Mouse (Mus musculus) MEL (cell line): Measurements from ENCODE around the gene Vasn. TPM values are rescaled to one million over a fixed set of nuclear protein-coding genes. Genes with fewer than 3 reads are reported as not detected.

Source experiments
- DNase-seq: peaks from one replicate; pipeline ENCODE4 v3.0.0; 2011; ENCODE audit warnings: low read depth, low spot score
- H3K27ac ChIP-seq: 2 replicates; pipeline ENCODE4 v1.5.1; 2012; ENCODE audit warnings: low read depth, mild to moderate bottlenecking, control low read depth, low read length, moderate library complexity; ENCODE audit not compliant: control insufficient read depth
- H3K27me3 ChIP-seq, 2 experiments: fragments of 150-350 bp in 1 of 2; sonication (generic) in 1 of 2; 2 replicates each; pipeline ENCODE4 v1.6.1; 2012; ENCODE audit warnings: low read length in 2 of 2, mild to moderate bottlenecking in 2 of 2, improper control_type of control experiment in 1 of 2, moderate library complexity in 1 of 2; ENCODE audit not compliant: insufficient read depth in 2 of 2, control insufficient read depth in 1 of 2
- H3K36me3 ChIP-seq, 2 experiments: 2 replicates each; pipeline ENCODE4 v1.6.1; 2012 to 2014; ENCODE audit warnings: low read length in 2 of 2, improper control_type of control experiment in 1 of 2, inconsistent platforms in 1 of 2, mild to moderate bottlenecking in 1 of 2; ENCODE audit not compliant: insufficient read depth in 2 of 2, control insufficient read depth in 1 of 2
- H3K4me1 ChIP-seq, 2 experiments: fragments of 150-350 bp in 1 of 2; sonication (generic) in 1 of 2; 2 replicates each; pipeline ENCODE4 v1.6.1; 2012; ENCODE audit warnings: low read length in 2 of 2, improper control_type of control experiment in 1 of 2, mild to moderate bottlenecking in 1 of 2; ENCODE audit not compliant: insufficient read depth in 2 of 2, control insufficient read depth in 1 of 2
- H3K4me3 ChIP-seq, 2 experiments: fragments of 150-350 bp in 1 of 2; sonication (generic) in 1 of 2; 2 replicates each; pipeline ENCODE4 v1.5.1; 2012; ENCODE audit warnings: low read depth in 2 of 2, low read length in 2 of 2, mild to moderate bottlenecking in 2 of 2, moderate library complexity in 2 of 2, control low read depth in 1 of 2, improper control_type of control experiment in 1 of 2; ENCODE audit not compliant: control insufficient read depth in 1 of 2, insufficient read depth in 1 of 2
- H3K79me2 ChIP-seq: 2 replicates; pipeline ENCODE4 v1.6.1; 2012; ENCODE audit warnings: mild to moderate bottlenecking, low read length, moderate library complexity; ENCODE audit not compliant: control insufficient read depth, poor library complexity, insufficient read depth
- H3K9ac ChIP-seq: 2 replicates; pipeline ENCODE4 v1.6.1; 2012; ENCODE audit warnings: low read depth, mild to moderate bottlenecking, control low read depth, low read length, moderate library complexity; ENCODE audit not compliant: control insufficient read depth, poor library complexity, severe bottlenecking
- H3K9me3 ChIP-seq: fragments of 150-350 bp; sonication (generic); replicated peaks from 2 replicates; pipeline ENCODE4 v1.6.1; 2012; ENCODE audit warnings: mild to moderate bottlenecking, low read length, improper control_type of control experiment, moderate library complexity; ENCODE audit not compliant: insufficient read depth
- CHD2 ChIP-seq: IDR thresholded peaks from 2 replicates; pipeline ENCODE4 v1.6.1; 2011; ENCODE audit warnings: low read length, improper control_type of control experiment
- CTCF ChIP-seq, 3 experiments: IDR thresholded peaks in 2 of 3; conservative IDR thresholded peaks in 1 of 3; 2 replicates each; pipeline ENCODE4 v1.5.1; 2011 to 2012; ENCODE audit warnings: low read length in 3 of 3, low read depth in 2 of 3, mild to moderate bottlenecking in 2 of 3, improper control_type of control experiment in 1 of 3, inconsistent platforms in 1 of 3, mixed read lengths in 1 of 3, moderate library complexity in 1 of 3; ENCODE audit not compliant: control insufficient read depth in 1 of 3, insufficient read depth in 1 of 3, poor library complexity in 1 of 3, severe bottlenecking in 1 of 3
- ELF1 ChIP-seq: IDR thresholded peaks from 2 replicates; pipeline ENCODE4 v1.6.1; 2014; ENCODE audit warnings: low read depth, mild to moderate bottlenecking, inconsistent platforms, low read length, improper control_type of control experiment, moderate library complexity
- EP300 ChIP-seq, 2 experiments: IDR thresholded peaks; 2 replicates each; pipeline ENCODE4 v1.6.1; 2011; ENCODE audit warnings: improper control_type of control experiment in 2 of 2, low read length in 2 of 2, low read depth in 1 of 2, mild to moderate bottlenecking in 1 of 2
- ETS1 ChIP-seq: IDR thresholded peaks from 2 replicates; pipeline ENCODE4 v1.6.1; 2012; ENCODE audit warnings: low read depth, mild to moderate bottlenecking, inconsistent platforms, low read length, improper control_type of control experiment, moderate library complexity
- KAT2A ChIP-seq: conservative IDR thresholded peaks from 2 replicates; pipeline ENCODE4 v1.6.1; 2012; ENCODE audit warnings: low read depth, low read length, improper control_type of control experiment, inconsistent platforms
- MXI1 ChIP-seq: IDR thresholded peaks from 2 replicates; pipeline ENCODE4 v1.6.1; 2011; ENCODE audit warnings: mild to moderate bottlenecking, low read depth, low read length, improper control_type of control experiment
- MYC ChIP-seq: IDR thresholded peaks from 2 replicates; pipeline ENCODE4 v1.6.1; 2011; ENCODE audit warnings: low read depth, mild to moderate bottlenecking, low read length, improper control_type of control experiment, moderate library complexity
- NRF1 ChIP-seq: IDR thresholded peaks from 2 replicates; pipeline ENCODE4 v1.6.1; 2014; ENCODE audit warnings: low read depth, mild to moderate bottlenecking, inconsistent platforms, low read length, improper control_type of control experiment, moderate library complexity; ENCODE audit not compliant: poor library complexity, insufficient read depth, severe bottlenecking
- POLR2A ChIP-seq, 2 experiments: IDR thresholded peaks; 2 replicates each; pipeline ENCODE4 v1.6.1; 2011 to 2012; ENCODE audit warnings: low read length in 2 of 2, mild to moderate bottlenecking in 2 of 2, control low read depth in 1 of 2, improper control_type of control experiment in 1 of 2, low read depth in 1 of 2, moderate library complexity in 1 of 2; ENCODE audit not compliant: control insufficient read depth in 1 of 2, insufficient read depth in 1 of 2, poor library complexity in 1 of 2
- POLR2AphosphoS2 ChIP-seq: IDR thresholded peaks from 2 replicates; pipeline ENCODE4 v1.6.1; 2011; ENCODE audit warnings: low read length, improper control_type of control experiment
- POLR2AphosphoS5 ChIP-seq: IDR thresholded peaks from 2 replicates; pipeline ENCODE4 v1.6.1; 2012; ENCODE audit warnings: low read depth, borderline replicate concordance, mild to moderate bottlenecking, inconsistent platforms, low read length, moderate library complexity, mixed read lengths
- RAD21 ChIP-seq: IDR thresholded peaks from 2 replicates; pipeline ENCODE4 v1.6.1; 2011; ENCODE audit warnings: mild to moderate bottlenecking, low read depth, low read length, improper control_type of control experiment
- TAL1 ChIP-seq: IDR thresholded peaks from 2 replicates; pipeline ENCODE4 v1.6.1; 2012; ENCODE audit warnings: mild to moderate bottlenecking, inconsistent platforms, low read length, moderate library complexity, mixed read lengths
- UBTF ChIP-seq: IDR thresholded peaks from 2 replicates; pipeline ENCODE4 v1.6.1; 2012; ENCODE audit warnings: low read depth, mild to moderate bottlenecking, inconsistent platforms, low read length, improper control_type of control experiment, moderate library complexity, borderline replicate concordance; ENCODE audit not compliant: insufficient read depth
- USF1 ChIP-seq: IDR thresholded peaks from 2 replicates; pipeline ENCODE4 v1.6.1; 2014; ENCODE audit warnings: low read depth, mild to moderate bottlenecking, inconsistent platforms, low read length, improper control_type of control experiment, moderate library complexity
- ZKSCAN1 ChIP-seq: IDR thresholded peaks from 2 replicates; pipeline ENCODE4 v1.6.1; 2012; ENCODE audit warnings: low read depth, mild to moderate bottlenecking, inconsistent platforms, low read length, improper control_type of control experiment, moderate library complexity
- ZMIZ1 ChIP-seq: IDR thresholded peaks from 2 replicates; pipeline ENCODE4 v1.6.1; 2012; ENCODE audit warnings: low read depth, mild to moderate bottlenecking, inconsistent platforms, low read length, improper control_type of control experiment, moderate library complexity
- ZNF384 ChIP-seq: IDR thresholded peaks from 2 replicates; pipeline ENCODE4 v1.6.1; 2012; ENCODE audit warnings: low read depth, mild to moderate bottlenecking, inconsistent platforms, low read length, improper control_type of control experiment
- polyA plus RNA-seq, 2 experiments: library from polyadenylated mRNA; stranded (reverse) in 1 of 2; unstranded in 1 of 2; fragments of >175 nt in 1 of 2; fragments of >200 nt in 1 of 2; gene quantifications; 2 replicates each; pipeline versions ENCODE4 v1.2.1 to v1.2.4; 2012; ENCODE audit warnings: low replicate concordance in 2 of 2, low read depth in 1 of 2; ENCODE audit not compliant: insufficient read length in 2 of 2, insufficient read depth in 1 of 2, missing spikeins in 1 of 2
- total RNA-seq: library from RNA; depleted of rRNA; stranded (reverse); fragments of 300-350 nt; gene quantifications from 2 replicates; pipeline ENCODE4 v1.2.3, GENCODE M21; 2012

Vasn gene
- total and polyA plus RNA-seq, 3 experiments: 0.19 to 3.1 TPM; not detected in 1

DNA sequence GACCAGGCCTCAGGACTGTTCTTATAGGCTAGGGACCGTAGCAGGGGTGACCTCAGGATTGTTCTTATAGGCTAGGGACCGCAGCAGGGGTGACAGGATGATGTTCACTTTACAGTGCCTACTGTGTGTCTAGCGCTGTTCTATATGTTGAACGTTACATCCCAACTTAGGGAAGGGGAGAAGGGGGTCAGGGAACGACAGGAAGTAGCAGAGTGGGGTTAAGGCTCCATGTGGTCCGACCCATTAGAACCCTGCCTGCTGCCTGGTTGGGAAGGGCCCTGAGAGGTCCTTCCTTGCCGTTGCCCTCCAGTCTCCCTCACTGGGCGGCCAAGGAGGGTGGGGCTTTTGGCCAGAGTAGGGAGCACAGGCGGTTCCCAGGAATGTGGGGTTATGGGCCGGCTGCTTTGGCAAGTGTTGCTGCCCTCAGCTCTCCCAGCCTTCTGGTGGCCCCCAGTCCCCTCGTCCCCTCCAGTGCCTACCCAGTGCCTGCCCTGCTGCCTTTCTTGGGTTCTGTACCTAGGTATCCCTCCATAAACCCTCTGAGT, 35.4 kb upstream of the Vasn start:
- no peaks in the 10 kb centered on the region for H3K79me2 ChIP-seq
- H3K36me3 ChIP-seq: no peaks in the 10 kb centered on the region
- H3K27me3 ChIP-seq: no peaks in the 10 kb centered on the region
- H3K9ac ChIP-seq: no peak overlapping the region
- H3K4me1 ChIP-seq: no peaks in the 10 kb centered on the region; a peak in 1 of 4 replicates
- no peak for DNase-seq
- H3K4me3 ChIP-seq: no peak overlapping the region
- no peaks in the 10 kb centered on the region for H3K9me3 ChIP-seq
- TF ChIP-seq POLR2A (IDR thresholded peaks at IDR 0.05; ENCODE audit: control insufficient read depth in 1 of 2, insufficient read depth in 1 of 2, low read depth in 1 of 2, low read length in 2 of 2, poor library complexity in 1 of 2): no peak
- no peak for TF ChIP-seq USF1
- TF ChIP-seq MYC: no peak
- TF ChIP-seq ZKSCAN1: no peak
- TF ChIP-seq ZMIZ1: no peak
- TF ChIP-seq EP300 (IDR thresholded peaks at IDR 0.05; ENCODE audit: low read depth in 1 of 2, low read length in 2 of 2): no peak
- no peak for TF ChIP-seq POLR2AphosphoS5
- TF ChIP-seq TAL1: no peak
- no peak for TF ChIP-seq ELF1
- TF ChIP-seq KAT2A: no peak
- TF ChIP-seq RAD21: no peak
- no peak for TF ChIP-seq NRF1
- no peak overlapping the region for H3K27ac ChIP-seq

DNA sequence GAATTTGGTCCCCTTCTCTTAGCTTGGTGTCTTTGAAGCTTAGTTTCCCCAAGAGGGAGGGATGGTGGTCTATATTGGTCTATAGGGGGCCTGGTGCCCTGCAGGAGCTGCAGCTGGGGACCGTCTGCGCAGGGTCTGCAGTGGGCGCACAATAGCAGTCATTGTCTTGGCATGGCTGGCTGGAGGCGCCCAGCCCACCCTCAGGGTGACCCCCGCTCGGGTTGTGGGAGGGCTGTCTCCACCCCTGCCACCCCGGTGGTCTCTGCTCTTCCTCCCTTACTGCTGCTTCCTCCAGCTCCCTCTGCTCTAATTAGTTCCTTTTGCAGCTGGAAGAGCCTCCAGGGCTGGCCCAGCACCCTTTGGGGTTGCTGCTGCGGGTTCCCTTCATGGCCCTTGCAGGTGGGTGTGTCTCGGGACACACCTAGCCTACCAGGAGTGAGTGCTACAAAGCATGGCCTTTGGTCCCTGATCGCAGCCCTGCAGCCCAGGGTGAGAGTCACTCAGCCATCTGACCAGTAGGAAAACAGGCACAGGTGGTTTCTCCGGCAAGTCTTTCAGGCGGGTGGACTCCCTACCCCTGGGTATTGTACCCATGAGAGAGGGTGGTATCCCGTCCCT, 34.1 kb upstream of the Vasn start:
- TF ChIP-seq CTCF (IDR thresholded peaks at IDR 0.05 in 2 of 3, conservative IDR thresholded peaks at IDR 0.05 in 1 of 3; ENCODE audit: control insufficient read depth in 1 of 3, insufficient read depth in 1 of 3, low read depth in 2 of 3, low read length in 3 of 3, poor library complexity in 1 of 3, severe bottlenecking in 1 of 3): no peak
- no peak for TF ChIP-seq MXI1
- TF ChIP-seq UBTF: no peak
- TF ChIP-seq ETS1: no peak
- TF ChIP-seq CHD2: no peak
- no peak for TF ChIP-seq ZNF384
- TF ChIP-seq TAL1: no peak
- no peak for TF ChIP-seq POLR2AphosphoS2
- no peak for TF ChIP-seq MYC

More for the DNA sequence above, 34.1 kb upstream of the Vasn start:
- H3K27ac ChIP-seq: no peak overlapping the region
- H3K9ac ChIP-seq: no peak overlapping the region
- H3K36me3 ChIP-seq: no peaks in the 10 kb centered on the region
- no peak overlapping the region for H3K4me3 ChIP-seq
- no peaks in the 10 kb centered on the region; a peak in 1 of 4 replicates for H3K4me1 ChIP-seq
- no peaks in the 10 kb centered on the region for H3K9me3 ChIP-seq
- no peak for DNase-seq
- no peaks in the 10 kb centered on the region for H3K79me2 ChIP-seq
- no peaks in the 10 kb centered on the region for H3K27me3 ChIP-seq
